Mouse (Mus musculus): ENCODE data around the gene Dennd1c. TPM values are rescaled to one million over a fixed set of nuclear protein-coding genes. Genes with fewer than 3 reads are reported as not detected.

Dennd1c gene
- polyA plus RNA-seq, 1 experiment from 2014 or later: 4.6 TPM

- no peak for DNase-seq (ENCODE audit: low spot score)
- H3K9ac ChIP-seq (ENCODE audit: low read length): no peak overlapping the region
- WGBS: 74% methylated on average over 2 of the region's 2 CpGs
Measured at GRCm38 (mm10) chr17:57102276-57102675, 24.0 kb upstream of the Dennd1c start.

GRCm38 (mm10) chr17:57099629-57100325 is 21.5 kb upstream of the Dennd1c start:
- Histone ChIP-seq H3K4me1 (replicated peaks; ENCODE audit: control insufficient read depth, insufficient read depth, low read length) (no peaks in the 10 kb centered on the region; the same call in 1 of the 2 replicates), H3K9ac (ENCODE audit: low read length) (no peak overlapping the region), H3K4me3 (ENCODE audit: low read depth, low read length) (no peak overlapping the region), H3K9me3 (ENCODE audit: control insufficient read depth, low read length) (no peaks in the 10 kb centered on the region), H3K36me3 (ENCODE audit: control insufficient read depth, insufficient read depth, low read length) (no peaks in the 10 kb centered on the region), H3K4me2 (ENCODE audit: low read depth, low read length, severe bottlenecking) (no peak overlapping the region), H3K27ac (ENCODE audit: low read depth, low read length) (no peak overlapping the region), H3K27me3 (ENCODE audit: control insufficient read depth, insufficient read depth, low read length) (no peaks in the 10 kb centered on the region)
- WGBS: 10% methylated on average over 10 of the region's 10 CpGs
- DNase-seq (ENCODE audit: low spot score) (no peak), ATAC-seq (replicated peaks; ENCODE audit: low FRiP score) (no peak)

More at GRCm38 (mm10) chr17:57102276-57102675, 24.0 kb upstream of the Dennd1c start:
- H3K27me3 ChIP-seq (ENCODE audit: control insufficient read depth, insufficient read depth, low read length): no peaks in the 10 kb centered on the region
- H3K9me3 ChIP-seq (ENCODE audit: control insufficient read depth, low read length): no peaks in the 10 kb centered on the region
- peaks cover 6% of the 10 kb centered on the region for H3K4me1 ChIP-seq (replicated peaks; ENCODE audit: control insufficient read depth, insufficient read depth, low read length)
- no peak overlapping the region for H3K4me2 ChIP-seq (ENCODE audit: low read depth, low read length, severe bottlenecking)
- no peak for ATAC-seq (replicated peaks; ENCODE audit: low FRiP score)
- H3K27ac ChIP-seq (ENCODE audit: low read depth, low read length): no peak overlapping the region
- H3K4me3 ChIP-seq (ENCODE audit: low read depth, low read length): no peak overlapping the region
- H3K36me3 ChIP-seq (ENCODE audit: control insufficient read depth, insufficient read depth, low read length): no peaks in the 10 kb centered on the region

- Histone ChIP-seq H3K36me3 (ENCODE audit: control insufficient read depth, insufficient read depth, low read length) (no peaks in the 10 kb centered on the region), H3K27ac (ENCODE audit: low read depth, low read length) (no peak overlapping the region), H3K27me3 (ENCODE audit: control insufficient read depth, insufficient read depth, low read length) (no peaks in the 10 kb centered on the region), H3K4me2 (ENCODE audit: low read depth, low read length, severe bottlenecking) (no peak overlapping the region), H3K4me1 (replicated peaks; ENCODE audit: control insufficient read depth, insufficient read depth, low read length) (no peaks in the 10 kb centered on the region), H3K4me3 (ENCODE audit: low read depth, low read length) (no peak overlapping the region), H3K9me3 (ENCODE audit: control insufficient read depth, low read length) (no peaks in the 10 kb centered on the region), H3K9ac (ENCODE audit: low read length) (no peak overlapping the region)
- ATAC-seq (replicated peaks; ENCODE audit: low FRiP score): no peak
- no peak for DNase-seq (ENCODE audit: low spot score)
- WGBS: 88% methylated on average over 5 of the region's 5 CpGs
Measured at GRCm38 (mm10) chr17:57098321-57098720, 20.0 kb upstream of the Dennd1c start.

GRCm38 (mm10) chr17:57096623-57096920 is 18.3 kb upstream of the Dennd1c start:
- 1% methylated on average over 11 of the region's 11 CpGs for WGBS
- Histone ChIP-seq H3K36me3 (ENCODE audit: control insufficient read depth, insufficient read depth, low read length) (no peaks in the 10 kb centered on the region), H3K4me3 (ENCODE audit: low read depth, low read length) (no peak overlapping the region), H3K27ac (ENCODE audit: low read depth, low read length) (no peak overlapping the region), H3K4me2 (ENCODE audit: low read depth, low read length, severe bottlenecking) (peak overlapping the region; percentile 39), H3K4me1 (replicated peaks; ENCODE audit: control insufficient read depth, insufficient read depth, low read length) (no peaks in the 10 kb centered on the region), H3K9ac (ENCODE audit: low read length) (no peak overlapping the region), H3K27me3 (ENCODE audit: control insufficient read depth, insufficient read depth, low read length) (no peaks in the 10 kb centered on the region), H3K9me3 (ENCODE audit: control insufficient read depth, low read length) (no peaks in the 10 kb centered on the region)
- ATAC-seq (replicated peaks; ENCODE audit: low FRiP score) (peak; percentile 78), DNase-seq (ENCODE audit: low spot score) (peak; percentile 93)

GRCm38 (mm10) chr17:57095855-57096622 is 17.7 kb upstream of the Dennd1c start:
- no peaks in the 10 kb centered on the region for H3K4me1 ChIP-seq (replicated peaks; ENCODE audit: control insufficient read depth, insufficient read depth, low read length)
- H3K4me3 ChIP-seq (ENCODE audit: low read depth, low read length): 0 out of 2 replicates have a peak overlapping the region, but pooled peaks have one; percentile 3
- H3K27me3 ChIP-seq (ENCODE audit: control insufficient read depth, insufficient read depth, low read length): no peaks in the 10 kb centered on the region
- H3K9ac ChIP-seq (ENCODE audit: low read length): no peak overlapping the region
- H3K36me3 ChIP-seq (ENCODE audit: control insufficient read depth, insufficient read depth, low read length): no peaks in the 10 kb centered on the region
- no peak overlapping the region for H3K27ac ChIP-seq (ENCODE audit: low read depth, low read length)
- DNase-seq (ENCODE audit: low spot score) (peak; percentile 67), ATAC-seq (replicated peaks; ENCODE audit: low FRiP score) (peak; percentile 87)
- H3K4me2 ChIP-seq (ENCODE audit: low read depth, low read length, severe bottlenecking): peak overlapping the region; percentile 39
- WGBS: under 1% methylated on average over 18 of the region's 19 CpGs
- H3K9me3 ChIP-seq (ENCODE audit: control insufficient read depth, low read length): no peaks in the 10 kb centered on the region

- Histone ChIP-seq H3K9me3 (ENCODE audit: control insufficient read depth, low read length) (no peaks in the 10 kb centered on the region), H3K27ac (ENCODE audit: low read depth, low read length) (no peak overlapping the region), H3K4me2 (ENCODE audit: low read depth, low read length, severe bottlenecking) (no peak overlapping the region), H3K4me3 (ENCODE audit: low read depth, low read length) (no peak overlapping the region), H3K27me3 (ENCODE audit: control insufficient read depth, insufficient read depth, low read length) (no peaks in the 10 kb centered on the region), H3K4me1 (replicated peaks; ENCODE audit: control insufficient read depth, insufficient read depth, low read length) (no peaks in the 10 kb centered on the region), H3K9ac (ENCODE audit: low read length) (no peak overlapping the region), H3K36me3 (ENCODE audit: control insufficient read depth, insufficient read depth, low read length) (no peaks in the 10 kb centered on the region)
- no peak for DNase-seq (ENCODE audit: low spot score)
- 93% methylated on average over 3 of the region's 3 CpGs for WGBS
- ATAC-seq (replicated peaks; ENCODE audit: low FRiP score): no peak
Measured at GRCm38 (mm10) chr17:57094222-57094621, 15.9 kb upstream of the Dennd1c start.

GRCm38 (mm10) chr17:57087049-57087832 is 8.9 kb upstream of the Dennd1c start, which contains the start of gene Tubb4a:
Tubb4a (minus strand) TSS chr17:57087782.
- Histone ChIP-seq H3K4me1 (replicated peaks; ENCODE audit: control insufficient read depth, insufficient read depth, low read length) (peaks cover 6% of the 10 kb centered on the region; the same call in 1 of the 2 replicates), H3K4me3 (ENCODE audit: low read depth, low read length) (peak within 1 kb of the TSS; percentile 45), H3K36me3 (ENCODE audit: control insufficient read depth, insufficient read depth, low read length) (no peaks in the 10 kb centered on the region), H3K9me3 (ENCODE audit: control insufficient read depth, low read length) (no peaks in the 10 kb centered on the region), H3K27ac (ENCODE audit: low read depth, low read length) (no peak within 1 kb of the TSS; the same call in 1 of the 2 replicates), H3K27me3 (ENCODE audit: control insufficient read depth, insufficient read depth, low read length) (no peaks in the 10 kb centered on the region), H3K9ac (ENCODE audit: low read length) (peak within 1 kb of the TSS; percentile 66), H3K4me2 (ENCODE audit: low read depth, low read length, severe bottlenecking) (peak within 1 kb of the TSS; percentile 68)
- peak; percentile 90 for ATAC-seq (replicated peaks; ENCODE audit: low FRiP score)
- under 1% methylated on average over 31 of the region's 31 CpGs for WGBS
- DNase-seq (ENCODE audit: low spot score): peak; percentile 79

- WGBS: 88% methylated on average over 11 of the region's 11 CpGs
- peaks cover 6% of the 10 kb centered on the region; the same call in 1 of the 2 replicates for H3K4me1 ChIP-seq (replicated peaks; ENCODE audit: control insufficient read depth, insufficient read depth, low read length)
- DNase-seq (ENCODE audit: low spot score) (no peak), ATAC-seq (replicated peaks; ENCODE audit: low FRiP score) (no peak)
- no peaks in the 10 kb centered on the region for H3K36me3 ChIP-seq (ENCODE audit: control insufficient read depth, insufficient read depth, low read length)
- peak overlapping the region; percentile 68; the same call in 1 of the 2 replicates for H3K4me2 ChIP-seq (ENCODE audit: low read depth, low read length, severe bottlenecking)
- H3K27ac ChIP-seq (ENCODE audit: low read depth, low read length): no peak overlapping the region
- no peaks in the 10 kb centered on the region for H3K9me3 ChIP-seq (ENCODE audit: control insufficient read depth, low read length)
- H3K9ac ChIP-seq (ENCODE audit: low read length): no peak overlapping the region
- peak overlapping the region; percentile 45 for H3K4me3 ChIP-seq (ENCODE audit: low read depth, low read length)
- no peaks in the 10 kb centered on the region for H3K27me3 ChIP-seq (ENCODE audit: control insufficient read depth, insufficient read depth, low read length)
Measured at GRCm38 (mm10) chr17:57085970-57086757, 7.8 kb upstream of the Dennd1c start.
